Mouse (Mus musculus): Measurements from ENCODE around the gene Tcf15.

DNA sequence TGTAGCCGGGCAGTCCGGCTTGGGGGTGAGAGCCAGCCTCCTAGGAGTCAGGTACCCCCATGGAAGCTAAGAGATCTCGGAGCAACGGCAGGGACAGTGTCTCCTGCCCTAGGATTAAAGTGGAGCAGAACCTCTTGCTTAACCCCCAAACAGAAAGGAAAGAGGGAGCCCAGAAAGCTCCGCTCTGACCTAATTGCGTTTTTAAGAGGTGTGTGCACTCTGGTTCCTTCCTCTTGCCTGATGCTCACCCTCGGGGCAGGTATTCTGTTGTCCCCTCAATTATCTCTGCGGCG, 743 bp downstream of the Tcf15 start:
- TF ChIP-seq GATA1 (IDR thresholded peaks at IDR 0.05; ENCODE audit: low read length) (no peak), TAL1 (IDR thresholded peaks at IDR 0.05; ENCODE audit: low read length) (no peak)
